Mouse (Mus musculus) spleen, adult 2 months (tissue): ENCODE data around the gene Lsm14b.

ENCODE experiments used
- CTCF ChIP-seq: fragments of 200-500 bp; IDR thresholded peaks from 2 replicates; pipeline ENCODE4 v1.5.1; 2011; ENCODE audit warnings: mild to moderate bottlenecking, inconsistent platforms; ENCODE audit not compliant: insufficient read depth, insufficient read length, insufficient replicate concordance; ENCODE audit errors: extremely low read depth
- POLR2A ChIP-seq: fragments of 200-500 bp; IDR thresholded peaks from 2 replicates; pipeline ENCODE4 v1.6.1; 2011; ENCODE audit warnings: low read depth, low read length, inconsistent platforms

DNA sequence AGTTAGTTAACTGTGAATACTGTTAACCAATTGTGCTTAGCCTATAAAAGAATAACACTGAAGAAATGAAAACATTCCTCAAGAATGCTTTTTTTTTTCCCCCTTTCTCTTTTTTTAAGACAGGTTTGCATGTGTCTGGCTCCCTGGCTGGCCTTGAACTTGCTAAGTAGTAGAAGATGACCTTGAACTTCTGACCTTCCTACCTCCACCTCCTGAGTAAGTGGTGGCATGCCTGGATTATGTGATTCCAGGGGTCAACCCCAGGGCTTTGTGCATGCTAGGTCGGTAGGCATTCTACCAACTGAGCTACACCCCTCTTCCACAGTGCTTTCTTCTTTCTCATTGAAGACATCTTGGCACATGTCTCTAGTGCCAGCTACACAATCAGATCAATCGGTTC, 46.9 kb downstream of the Lsm14b start:
- TF ChIP-seq CTCF: no peak
- TF ChIP-seq POLR2A: no peak
